ENCODE assay signal across 29 mouse cellular contexts in genomic region chr4:144978039-144978438, GRCm38 (mm10).
DNase-seq lines count a peak whose midpoint lies in the region; ATAC-seq lines count a peak whose summit lies in the region.
"Had no signal": no experiment of that assay in that cellular context is flagged by ENCODE, and none has a peak within 500 bp of the region (broad histone marks: within the 10 kb centered on the region; RNA-seq: fewer than 3 reads in every experiment).

No protein-coding gene starts in this region.

- peaks cover 33% of the 10 kb centered on the region for H3K36me3 ChIP-seq in heart, embryonic 14.5 days (ENCODE audit: control insufficient read depth, insufficient read depth, low read length)
- peaks cover 16% of the 10 kb centered on the region; the same call in 1 of the 2 replicates for H3K36me3 ChIP-seq in limb, embryonic 12.5 days
- H3K36me3 ChIP-seq in limb, embryonic 10.5 days = peaks cover 4% of the 10 kb centered on the region; the same call in 1 of the 2 replicates
- H3K36me3 ChIP-seq in limb, embryonic 13.5 days = peaks cover 13% of the 10 kb centered on the region
- H3K36me3 ChIP-seq in macrophage (ENCODE audit: inconsistent target) = no peaks in the 10 kb centered on the region
- H3K36me3 ChIP-seq in midbrain, embryonic 14.5 days (ENCODE audit: control insufficient read depth, insufficient read depth, low read length) = peaks cover 9% of the 10 kb centered on the region

- H3K4me3 ChIP-seq in heart, embryonic 14.5 days (ENCODE audit: control insufficient read depth in 1 of 2, insufficient read depth in 1 of 2, low read depth in 1 of 2, low read length in 2 of 2) = no peak overlapping the region
- no peak overlapping the region for H3K4me3 ChIP-seq in limb, embryonic 12.5 days (replicated peaks)
- no peak overlapping the region for H3K4me3 ChIP-seq in limb, embryonic 10.5 days
- H3K4me3 ChIP-seq in limb, embryonic 13.5 days = no peak overlapping the region
- no peak overlapping the region for H3K4me3 ChIP-seq in macrophage (ENCODE audit: inconsistent target)
- no peak overlapping the region for H3K4me3 ChIP-seq in midbrain, embryonic 14.5 days (replicated peaks; ENCODE audit: low read depth, low read length)
- H3K4me3 ChIP-seq: embryonic facial prominence, embryonic 12.5 days; heart, embryonic 12.5 days; layer of hippocampus, adult 2 months; liver, embryonic 13.5 days; midbrain, embryonic 13.5 days; neural tube, embryonic 15.5 days had no signal

- peaks cover 20 to 26% of the 10 kb centered on the region in 2 experiments for H3K4me1 ChIP-seq in heart, embryonic 14.5 days (ENCODE audit: control insufficient read depth in 2 of 2, insufficient read depth in 2 of 2, low read length in 2 of 2)
- H3K4me1 ChIP-seq in limb, embryonic 12.5 days (replicated peaks) = peaks cover 48% of the 10 kb centered on the region
- H3K4me1 ChIP-seq in limb, embryonic 10.5 days = peaks cover 46% of the 10 kb centered on the region
- peaks cover 55% of the 10 kb centered on the region for H3K4me1 ChIP-seq in limb, embryonic 13.5 days
- H3K4me1 ChIP-seq in midbrain, embryonic 14.5 days (ENCODE audit: control insufficient read depth, insufficient read depth, low read length) = no peaks in the 10 kb centered on the region
- H3K4me1 ChIP-seq: midbrain, embryonic 13.5 days; neural tube, embryonic 15.5 days had no signal

- H3K79me2 ChIP-seq in macrophage (ENCODE audit: inconsistent target) = peaks cover 41% of the 10 kb centered on the region; the same call in 1 of the 2 replicates

- H3K4me2 ChIP-seq in heart, embryonic 14.5 days (ENCODE audit: low read length) = no peak overlapping the region
- no peak overlapping the region for H3K4me2 ChIP-seq in limb, embryonic 12.5 days
- no peak overlapping the region for H3K4me2 ChIP-seq in limb, embryonic 13.5 days (replicated peaks)
- H3K4me2 ChIP-seq in midbrain, embryonic 14.5 days (ENCODE audit: low read length) = no peak overlapping the region
- H3K4me2 ChIP-seq: embryonic facial prominence, embryonic 12.5 days; heart, embryonic 12.5 days; liver, embryonic 13.5 days; midbrain, embryonic 13.5 days; neural tube, embryonic 15.5 days had no signal

- 54% methylated on average over 6 of the region's 6 CpGs for WGBS in heart, embryonic 14.5 days
- WGBS in limb, embryonic 12.5 days = 62% methylated on average over 6 of the region's 6 CpGs
- WGBS in limb, embryonic 10.5 days = 82% methylated on average over 6 of the region's 6 CpGs
- WGBS in limb, embryonic 13.5 days = 42% methylated on average over 6 of the region's 6 CpGs
- 87% methylated on average over 6 of the region's 6 CpGs for WGBS in macrophage (ENCODE audit: missing documents)
- WGBS in midbrain, embryonic 14.5 days = 85% methylated on average over 6 of the region's 6 CpGs

- H3K27me3 ChIP-seq in heart, embryonic 14.5 days (ENCODE audit: control insufficient read depth, insufficient read depth, low read length) = no peaks in the 10 kb centered on the region
- H3K27me3 ChIP-seq in limb, embryonic 12.5 days = no peaks in the 10 kb centered on the region
- H3K27me3 ChIP-seq in limb, embryonic 10.5 days (ENCODE audit: low read depth, poor library complexity, severe bottlenecking) = no peaks in the 10 kb centered on the region
- H3K27me3 ChIP-seq in limb, embryonic 13.5 days = no peaks in the 10 kb centered on the region
- H3K27me3 ChIP-seq in midbrain, embryonic 14.5 days (ENCODE audit: control insufficient read depth, insufficient read depth, low read length) = no peaks in the 10 kb centered on the region
- H3K27me3 ChIP-seq: embryonic facial prominence, embryonic 12.5 days; heart, embryonic 12.5 days; liver, embryonic 13.5 days; midbrain, embryonic 13.5 days; neural tube, embryonic 15.5 days had no signal

- no peaks in the 10 kb centered on the region for H3K9me3 ChIP-seq in heart, embryonic 14.5 days (ENCODE audit: control insufficient read depth, low read length)
- no peaks in the 10 kb centered on the region for H3K9me3 ChIP-seq in limb, embryonic 12.5 days
- H3K9me3 ChIP-seq in limb, embryonic 10.5 days (replicated peaks) = no peaks in the 10 kb centered on the region
- no peaks in the 10 kb centered on the region for H3K9me3 ChIP-seq in limb, embryonic 13.5 days
- H3K9me3 ChIP-seq in midbrain, embryonic 14.5 days (ENCODE audit: control insufficient read depth, low read length) = no peaks in the 10 kb centered on the region
- H3K9me3 ChIP-seq: embryonic facial prominence, embryonic 12.5 days; heart, embryonic 12.5 days; liver, embryonic 13.5 days; midbrain, embryonic 13.5 days; neural tube, embryonic 15.5 days had no signal

- H3K9ac ChIP-seq in heart, embryonic 14.5 days (ENCODE audit: low read length) = peak overlapping the region; percentile 5; the same call in 1 of the 2 replicates
- no peak overlapping the region for H3K9ac ChIP-seq in limb, embryonic 12.5 days (replicated peaks)
- H3K9ac ChIP-seq in limb, embryonic 13.5 days = 0 out of 2 replicates have a peak overlapping the region, but pooled peaks have one; percentile 8
- H3K9ac ChIP-seq in midbrain, embryonic 14.5 days (replicated peaks; ENCODE audit: low read length) = no peak overlapping the region
- H3K9ac ChIP-seq: embryonic facial prominence, embryonic 12.5 days; heart, embryonic 12.5 days; liver, embryonic 13.5 days; midbrain, embryonic 13.5 days; neural tube, embryonic 15.5 days had no signal

- H3K27ac ChIP-seq in heart, embryonic 14.5 days (replicated peaks in 1 of 2; ENCODE audit: control insufficient read depth in 1 of 2, insufficient read depth in 1 of 2, low read depth in 2 of 2, low read length in 2 of 2) = peak overlapping the region; percentile 44 to 58; a peak in 3 of 4 replicates
- H3K27ac ChIP-seq in limb, embryonic 12.5 days = peak overlapping the region; percentile 31; the same call in 1 of the 2 replicates
- H3K27ac ChIP-seq in limb, embryonic 10.5 days = no peak overlapping the region; the same call in 1 of the 2 replicates
- H3K27ac ChIP-seq in limb, embryonic 13.5 days = peak overlapping the region; percentile 63; the same call in 1 of the 2 replicates
- H3K27ac ChIP-seq in macrophage = peak overlapping the region; percentile 100
- no peak overlapping the region for H3K27ac ChIP-seq in midbrain, embryonic 14.5 days (replicated peaks; ENCODE audit: low read depth, low read length)
- H3K27ac ChIP-seq: embryonic facial prominence, embryonic 12.5 days; layer of hippocampus, adult 2 months; liver, embryonic 13.5 days; midbrain, embryonic 13.5 days; neural tube, embryonic 15.5 days had no signal

- ATAC-seq in heart, embryonic 14.5 days (ENCODE audit: insufficient number of reproducible peaks, insufficient read depth, low FRiP score, low read depth) = no peak
- ATAC-seq in limb, embryonic 12.5 days (ENCODE audit: insufficient number of reproducible peaks, insufficient read depth, low FRiP score, low TSS enrichment, low read depth) = no peak
- peak; percentile 52 for ATAC-seq in limb, embryonic 13.5 days (ENCODE audit: low FRiP score, low read depth)
- no peak for ATAC-seq in midbrain, embryonic 14.5 days (ENCODE audit: low FRiP score, low TSS enrichment)
- ATAC-seq: forebrain, embryonic 14.5 days; hindbrain, embryonic 16.5 days; lung, postnatal 0 days; midbrain, embryonic 13.5 days had no signal

- no peak for DNase-seq in heart, postnatal 4 days
- no peak for DNase-seq in limb, embryonic 10.5 days (ENCODE audit: low spot score)
- DNase-seq in midbrain, embryonic 14.5 days = no peak
- DNase-seq: adrenal gland, adult 2 months; B cell, adult 2 months; cerebellum, adult 11-12 months; cerebellum, adult 9-11 months; embryo, embryonic 11 days; kidney, adult 18-20 months; kidney, postnatal 36 days; liver, embryonic 13.5 days; lung, adult 18-20 months; lung, postnatal 4 days; retina, postnatal 1 day; right cerebral cortex, postnatal 14 days; thymus, adult 18-20 months; thymus, postnatal 25 days had no signal

Comparison
In these comparisons a context has a peak if more than half of its experiments do, and no peak if none do; other contexts are left out.
1. H3K27ac ChIP-seq: peak in heart, embryonic 14.5 days (2 of 2), limb, embryonic 12.5 days (single experiment), limb, embryonic 13.5 days (single experiment) and macrophage (single experiment); none in limb, embryonic 10.5 days (single experiment) and midbrain, embryonic 14.5 days (single experiment).
2. H3K9ac ChIP-seq: peak in heart, embryonic 14.5 days (single experiment) and limb, embryonic 13.5 days (single experiment); none in limb, embryonic 12.5 days (single experiment) and midbrain, embryonic 14.5 days (single experiment).